Mouse (Mus musculus): ENCODE results near the gene Sbno2. TPM values are rescaled to one million over a fixed set of nuclear protein-coding genes. Genes with fewer than 3 reads are reported as not detected.
A peak's percentile ranks its signal among the peaks of the same experiment; 100 is the strongest.
"Not testable (repeated sequence)": the region's sequence is repeated elsewhere in the genome, so short reads cannot be mapped to it uniquely, and the experiment has no call there.

Gene Sbno2
- polyA plus RNA-seq, 1 experiment from 2014 or later, result 8.7 TPM

DNA sequence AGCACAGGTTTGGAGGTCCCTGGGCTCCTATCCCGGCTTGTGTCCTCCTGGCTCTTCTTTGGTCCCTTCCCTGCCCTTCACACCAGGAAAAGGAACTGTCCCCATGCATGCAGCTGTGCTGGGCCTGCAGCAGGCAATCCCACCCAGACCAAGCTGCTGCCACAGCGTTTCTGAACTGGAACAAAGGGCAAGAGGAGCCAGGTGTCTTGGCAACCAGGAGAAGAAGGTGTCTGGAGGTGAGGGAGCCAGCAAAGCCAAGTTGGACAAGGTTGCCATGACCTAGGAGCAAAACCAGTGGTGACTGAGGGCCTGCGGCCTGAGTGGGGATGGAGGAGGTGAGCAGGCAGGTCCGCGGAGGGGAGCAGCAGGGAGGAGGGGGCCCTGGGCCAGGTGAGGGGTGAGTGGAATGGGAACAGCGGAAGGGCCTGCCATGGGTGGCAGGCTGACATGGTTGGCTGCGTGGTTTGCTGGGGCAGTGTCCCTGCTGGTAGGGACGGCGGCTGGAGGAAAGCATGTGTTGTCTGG is 58.3 kb downstream of the Sbno2 start, which contains the start of gene Gpx4:
Gpx4 (plus strand) TSS at position 126 of the 525 bp plus-strand sequence.
- H3K4me1 ChIP-seq (ENCODE audit: insufficient read depth), result peaks cover 27% of the 10 kb centered on the region
- H3K4me2 ChIP-seq (ENCODE audit: low read depth, low read length), result no peak within 1 kb of the TSS

DNA sequence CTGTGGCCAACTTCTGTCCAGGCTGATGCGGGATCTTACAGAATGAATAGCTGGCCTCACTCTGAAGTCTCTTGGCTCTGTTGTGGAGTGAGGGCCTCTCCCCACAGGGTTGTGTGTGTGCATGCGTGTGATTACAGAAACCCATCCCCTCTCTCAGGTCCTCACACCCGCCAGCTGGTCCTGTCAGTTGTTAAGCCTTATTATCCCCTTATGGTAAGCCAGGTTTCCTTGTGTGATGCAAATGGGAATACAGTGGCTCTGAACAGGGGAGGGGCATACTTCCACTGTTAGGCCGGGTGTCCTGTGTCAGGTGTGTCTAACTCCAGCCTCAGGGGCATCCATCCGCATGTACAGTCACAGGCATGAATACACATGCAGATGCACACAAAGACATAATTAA is 59.6 kb downstream of the Sbno2 start:
- Histone ChIP-seq H3K9ac (replicated peaks) (no peak overlapping the region), H3K27ac (ENCODE audit: low read depth) (no peak overlapping the region), H3K36me3 (replicated peaks; ENCODE audit: insufficient read depth, low read length) (no peaks in the 10 kb centered on the region), H3K4me2 (ENCODE audit: low read depth, low read length) (no peak overlapping the region), H3K9me3 (ENCODE audit: low read length) (no peaks in the 10 kb centered on the region), H3K27me3 (ENCODE audit: insufficient read depth, low read length) (no peaks in the 10 kb centered on the region), H3K4me1 (ENCODE audit: insufficient read depth) (peaks cover 14% of the 10 kb centered on the region), H3K4me3 (ENCODE audit: low read depth, low read length) (no peak overlapping the region)
- no peak for ATAC-seq
- no peak for TF ChIP-seq CTCF (IDR thresholded peaks at IDR 0.05; ENCODE audit: low read depth)
- TF ChIP-seq EP300 (IDR thresholded peaks at IDR 0.05; ENCODE audit: low read depth), result no peak
- DNase-seq, result no peak
- 81% methylated on average over 5 of the region's 5 CpGs for WGBS (ENCODE audit: insufficient replicate concordance)

More for the DNA sequence above, 58.3 kb downstream of the Sbno2 start, which contains the start of gene Gpx4:
- Histone ChIP-seq H3K36me3 (replicated peaks; ENCODE audit: insufficient read depth, low read length) (no peaks in the 10 kb centered on the region), H3K9ac (replicated peaks) (no peak within 1 kb of the TSS), H3K9me3 (ENCODE audit: low read length) (no peaks in the 10 kb centered on the region), H3K27me3 (ENCODE audit: insufficient read depth, low read length) (no peaks in the 10 kb centered on the region), H3K27ac (ENCODE audit: low read depth) (no peak within 1 kb of the TSS), H3K4me3 (ENCODE audit: low read depth, low read length) (no peak within 1 kb of the TSS)
- WGBS (ENCODE audit: insufficient replicate concordance), result 76% methylated on average over 9 of the region's 9 CpGs
- DNase-seq (no peak), ATAC-seq (no peak)
- TF ChIP-seq CTCF (IDR thresholded peaks at IDR 0.05; ENCODE audit: low read depth) (no peak), EP300 (IDR thresholded peaks at IDR 0.05; ENCODE audit: low read depth) (no peak)

GRCm38 (mm10) chr10:80045364-80045763 is 60.0 kb downstream of the Sbno2 start:
- H3K9ac ChIP-seq (replicated peaks); H3K36me3 ChIP-seq (replicated peaks; ENCODE audit: insufficient read depth, low read length); H3K4me3 ChIP-seq (ENCODE audit: low read depth, low read length); ATAC-seq; H3K27me3 ChIP-seq (ENCODE audit: insufficient read depth, low read length); H3K4me1 ChIP-seq (ENCODE audit: insufficient read depth); H3K27ac ChIP-seq (ENCODE audit: low read depth); DNase-seq; H3K9me3 ChIP-seq (ENCODE audit: low read length); H3K4me2 ChIP-seq (ENCODE audit: low read depth, low read length): not testable (repeated sequence)
- WGBS (ENCODE audit: insufficient replicate concordance), result 88% methylated on average over 2 of the region's 4 CpGs

DNA sequence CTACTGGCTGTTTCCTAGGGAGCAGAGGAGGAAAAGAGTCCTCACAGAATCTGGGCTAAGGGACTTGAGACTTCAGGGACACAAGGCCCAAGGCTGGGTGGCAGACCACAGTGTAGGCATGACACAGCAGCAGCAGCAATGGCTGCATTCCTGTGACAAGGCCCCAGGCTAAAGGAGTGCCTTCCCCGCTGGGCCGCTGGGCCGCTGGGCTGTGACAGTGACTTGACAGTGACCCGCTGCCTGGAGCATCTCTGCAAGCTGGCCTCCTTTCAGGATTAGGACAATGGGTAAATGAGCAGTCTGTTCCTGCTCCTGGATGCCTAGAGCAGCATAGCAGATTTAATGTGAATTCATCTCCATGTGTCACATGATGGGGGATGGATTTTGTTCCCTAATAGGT is 61.3 kb downstream of the Sbno2 start:
- Histone ChIP-seq H3K36me3 (replicated peaks; ENCODE audit: insufficient read depth, low read length) (no peaks in the 10 kb centered on the region), H3K4me2 (ENCODE audit: low read depth, low read length) (no peak overlapping the region), H3K27ac (ENCODE audit: low read depth) (0 out of 2 replicates have a peak overlapping the region, but pooled peaks have one; percentile 11), H3K27me3 (ENCODE audit: insufficient read depth, low read length) (no peaks in the 10 kb centered on the region), H3K9me3 (ENCODE audit: low read length) (no peaks in the 10 kb centered on the region), H3K4me3 (ENCODE audit: low read depth, low read length) (no peak overlapping the region), H3K4me1 (ENCODE audit: insufficient read depth) (peaks cover 10% of the 10 kb centered on the region; the same call in 1 of the 2 replicates), H3K9ac (replicated peaks) (no peak overlapping the region)
- ATAC-seq, result no peak
- DNase-seq, result no peak
- WGBS (ENCODE audit: insufficient replicate concordance), result 82% methylated on average over 4 of the region's 4 CpGs
- TF ChIP-seq EP300 (IDR thresholded peaks at IDR 0.05; ENCODE audit: low read depth), result no peak

GRCm38 (mm10) chr10:80041409-80042060 is 63.8 kb downstream of the Sbno2 start:
- H3K9ac ChIP-seq (replicated peaks); DNase-seq; H3K27ac ChIP-seq (ENCODE audit: low read depth); H3K4me3 ChIP-seq (ENCODE audit: low read depth, low read length); H3K9me3 ChIP-seq (ENCODE audit: low read length); ATAC-seq; H3K27me3 ChIP-seq (ENCODE audit: insufficient read depth, low read length); H3K4me2 ChIP-seq (ENCODE audit: low read depth, low read length): not testable (repeated sequence)
- Histone ChIP-seq H3K36me3 (replicated peaks; ENCODE audit: insufficient read depth, low read length) (peaks cover 14% of the 10 kb centered on the region), H3K4me1 (ENCODE audit: insufficient read depth) (peaks cover 10% of the 10 kb centered on the region)
- WGBS (ENCODE audit: insufficient replicate concordance), result 81% methylated on average over 8 of the region's 8 CpGs

DNA sequence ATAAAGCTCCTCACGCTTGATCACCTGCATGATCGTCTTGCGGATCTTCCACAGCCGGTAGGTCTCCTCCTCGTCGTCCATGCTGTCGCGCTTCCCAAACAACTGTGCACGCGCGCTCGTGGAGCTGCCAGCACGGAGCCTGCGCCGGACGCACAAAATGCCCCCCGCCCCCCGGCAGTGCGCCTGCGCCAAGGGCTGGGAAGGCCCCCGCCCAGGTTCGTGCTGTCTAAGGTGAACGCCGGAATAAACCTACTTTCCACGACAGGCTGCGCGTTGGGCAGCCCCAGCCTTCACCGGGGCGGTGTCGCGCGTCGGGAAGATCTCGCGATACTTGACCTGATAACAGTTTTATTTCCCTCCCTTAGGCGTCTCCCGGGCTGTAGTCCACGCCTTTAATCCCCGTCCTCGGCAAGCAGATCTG is 65.8 kb downstream of the Sbno2 start, which contains the start of gene Polr2e:
Polr2e (minus strand) TSS at position 237 of the 421 bp plus-strand sequence.
- 3% methylated on average over 40 of the region's 40 CpGs for WGBS (ENCODE audit: insufficient replicate concordance)
- ATAC-seq, result peak; percentile 99

More for the DNA sequence above, 65.8 kb downstream of the Sbno2 start, which contains the start of gene Polr2e:
- Histone ChIP-seq H3K36me3 (replicated peaks; ENCODE audit: insufficient read depth, low read length) (peaks cover 32% of the 10 kb centered on the region), H3K27me3 (ENCODE audit: insufficient read depth, low read length) (no peaks in the 10 kb centered on the region), H3K4me1 (ENCODE audit: insufficient read depth) (peaks cover 10% of the 10 kb centered on the region), H3K9me3 (ENCODE audit: low read length) (no peaks in the 10 kb centered on the region), H3K9ac (replicated peaks) (peak within 1 kb of the TSS; percentile 89), H3K4me3 (ENCODE audit: low read depth, low read length) (peak within 1 kb of the TSS; percentile 92), H3K27ac (ENCODE audit: low read depth) (peak within 1 kb of the TSS; percentile 66), H3K4me2 (ENCODE audit: low read depth, low read length) (peak within 1 kb of the TSS; percentile 98)
- TF ChIP-seq CTCF (IDR thresholded peaks at IDR 0.05; ENCODE audit: low read depth) (0 out of 2 replicates have a peak, but pooled peaks have one; percentile 15), EP300 (IDR thresholded peaks at IDR 0.05; ENCODE audit: low read depth) (peak; percentile 90)
- peak; percentile 98 for DNase-seq
